Mouse (Mus musculus) neural tube, embryonic 11.5 days (tissue): ENCODE measurements at regions not wholly inside any gene's neighbourhood (a gene's known extent, or its start where the extent isn't known, plus 50 kb on each side); places are given as distances from the start of the nearest gene placed in this dataset.

ENCODE experiments used
- ATAC-seq: fragments of 200-750 bp; cut with Nextera tagmentation; 2 replicates; pipeline ENCODE4 v1.8.0; 2017; ENCODE audit warnings: moderate number of reproducible peaks, mild to moderate bottlenecking, moderate TSS enrichment, moderate library complexity; ENCODE audit not compliant: insufficient read depth, low FRiP score, low TSS enrichment
- DNase-seq: peaks from one replicate; pipeline ENCODE4 v3.0.0-alpha.2; 2015; ENCODE audit warnings: low spot score
- H3K27ac ChIP-seq: fragments of 300-500 bp; sonication (generic); 2 replicates; pipeline ENCODE4 v1.5.1; 2014; ENCODE audit warnings: low read depth, mild to moderate bottlenecking, low read length
- H3K27me3 ChIP-seq: fragments of 300-500 bp; sonication (generic); 2 replicates; pipeline ENCODE4 v1.6.1; 2014; ENCODE audit warnings: mild to moderate bottlenecking, low read length, mixed read lengths; ENCODE audit not compliant: control insufficient read depth, insufficient read depth
- H3K36me3 ChIP-seq: fragments of 300-500 bp; sonication (generic); 2 replicates; pipeline ENCODE4 v1.6.1; 2014; ENCODE audit warnings: mild to moderate bottlenecking, low read length, moderate library complexity, mixed read lengths; ENCODE audit not compliant: control insufficient read depth, insufficient read depth
- H3K4me1 ChIP-seq: fragments of 300-500 bp; sonication (generic); 2 replicates; pipeline ENCODE4 v1.6.1; 2014; ENCODE audit warnings: low read length, mixed read lengths; ENCODE audit not compliant: control insufficient read depth, insufficient read depth
- H3K4me2 ChIP-seq: fragments of 300-500 bp; sonication (generic); 2 replicates; pipeline ENCODE4 v1.6.1; 2014; ENCODE audit warnings: low read depth, mild to moderate bottlenecking, moderate library complexity
- H3K4me3 ChIP-seq: fragments of 300-500 bp; sonication (generic); 2 replicates; pipeline ENCODE4 v1.5.1; 2014; ENCODE audit warnings: low read depth, low read length
- H3K9ac ChIP-seq: fragments of 300-500 bp; sonication (generic); 2 replicates; pipeline ENCODE4 v1.6.1; 2014; ENCODE audit warnings: mild to moderate bottlenecking, low read length
- H3K9me3 ChIP-seq: fragments of 300-500 bp; sonication (generic); 2 replicates; pipeline ENCODE4 v1.6.1; 2016; ENCODE audit warnings: low read length; ENCODE audit not compliant: control insufficient read depth
- WGBS: fragments of 180-500 bp; shearing (Covaris S2); extraction: QIAGEN DNeasy Blood & Tissue Kit; methylation state at CpG from one replicate; pipeline ENCODE4 v1.1.7; 2014; 5-methylcytosine and 5-hydroxymethylcytosine counted together

DNA sequence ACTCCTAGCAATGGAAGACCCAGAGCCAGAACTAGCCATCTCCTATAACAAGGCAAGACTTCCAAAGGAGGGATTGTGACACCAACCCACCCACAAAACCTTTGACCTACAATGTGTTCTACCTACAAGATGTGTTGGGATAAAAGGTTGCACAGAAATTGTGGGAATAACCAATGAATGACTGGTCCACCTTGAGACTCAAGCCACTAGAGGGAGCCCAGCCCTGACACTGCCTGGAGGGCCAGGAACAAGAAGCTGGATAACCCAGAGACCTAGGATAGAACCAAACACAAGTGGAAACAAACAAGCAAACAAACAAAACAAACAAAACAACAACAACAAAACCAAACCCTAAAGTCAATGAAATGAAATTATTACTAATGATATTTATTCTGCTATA is 288.8 kb downstream of the Dchs2 start:
- no peaks in the 10 kb centered on the region for H3K4me1 ChIP-seq

DNA sequence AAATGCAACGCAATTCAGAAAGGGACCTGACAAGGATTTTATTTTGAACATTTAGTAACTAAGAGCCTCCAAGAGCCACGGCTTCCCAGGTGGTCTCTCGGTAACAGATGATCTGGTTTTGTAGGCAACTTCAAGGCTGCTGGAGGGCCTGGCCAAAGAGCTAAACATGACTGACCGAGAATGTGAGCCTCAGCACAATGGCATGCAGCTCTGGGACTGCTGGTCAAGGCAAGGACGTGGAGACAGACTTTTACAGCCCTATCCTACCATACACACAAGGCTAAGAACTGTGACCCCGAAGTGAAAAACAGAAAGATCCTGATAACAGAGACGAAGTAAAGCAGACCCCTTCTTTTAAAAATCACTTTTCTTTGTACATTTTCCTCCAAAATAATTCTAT is 296.5 kb downstream of the Dchs2 start:
- Histone ChIP-seq H3K36me3 (no peaks in the 10 kb centered on the region), H3K4me1 (no peaks in the 10 kb centered on the region), H3K4me2 (no peak overlapping the region), H3K9ac (no peak overlapping the region), H3K9me3 (no peaks in the 10 kb centered on the region), H3K27me3 (no peaks in the 10 kb centered on the region), H3K27ac (no peak overlapping the region), H3K4me3 (no peak overlapping the region)
- 72% methylated on average over 7 of the region's 7 CpGs for WGBS
- ATAC-seq, result no peak
- DNase-seq, result no peak

More for the DNA sequence above, 288.8 kb downstream of the Dchs2 start:
- Histone ChIP-seq H3K27me3 (no peaks in the 10 kb centered on the region), H3K4me2 (no peak overlapping the region), H3K9me3 (no peaks in the 10 kb centered on the region), H3K27ac (no peak overlapping the region), H3K9ac (no peak overlapping the region), H3K4me3 (no peak overlapping the region), H3K36me3 (no peaks in the 10 kb centered on the region)
- DNase-seq (peak; percentile 15), ATAC-seq (no peak)

- no peak overlapping the region for H3K9ac ChIP-seq
- no peak overlapping the region for H3K27ac ChIP-seq
- H3K4me2 ChIP-seq, result no peak overlapping the region
- no peaks in the 10 kb centered on the region for H3K9me3 ChIP-seq
- 88% methylated on average over 3 of the region's 3 CpGs for WGBS
- DNase-seq (no peak), ATAC-seq (no peak)
- no peaks in the 10 kb centered on the region for H3K4me1 ChIP-seq
- no peaks in the 10 kb centered on the region for H3K36me3 ChIP-seq
- H3K4me3 ChIP-seq, result no peak overlapping the region
- no peaks in the 10 kb centered on the region for H3K27me3 ChIP-seq
Measured at GRCm38 (mm10) chr3:83429376-83429775, 301.6 kb downstream of the Dchs2 start.

DNA sequence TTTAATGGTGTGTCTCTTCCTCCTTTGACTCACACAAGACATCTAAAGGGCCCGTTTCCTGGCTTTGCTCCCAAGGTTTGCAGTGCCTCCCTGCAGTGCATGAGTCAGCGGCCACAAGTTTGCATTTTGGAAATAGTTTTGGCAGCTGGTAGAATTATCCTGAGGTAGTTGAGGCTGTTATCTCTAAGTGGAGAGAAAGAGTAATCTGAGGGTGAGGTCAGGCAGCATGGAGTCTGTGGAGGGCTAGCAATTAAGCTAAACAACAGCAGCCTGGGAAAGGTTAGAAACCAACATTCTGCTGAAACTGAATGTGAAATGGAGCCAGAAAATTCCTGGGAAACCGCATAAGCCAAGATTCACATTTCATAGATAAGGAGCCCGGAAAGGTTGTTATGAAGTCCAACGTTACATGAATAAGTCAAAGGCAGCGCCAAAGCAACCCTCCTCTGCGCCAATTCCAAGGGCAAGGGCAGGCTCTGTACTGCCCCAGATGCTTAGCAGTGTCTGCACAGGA is 318.5 kb downstream of the Dchs2 start:
- H3K36me3 ChIP-seq, result no peaks in the 10 kb centered on the region
- DNase-seq (no peak), ATAC-seq (no peak)
- H3K27me3 ChIP-seq, result no peaks in the 10 kb centered on the region
- no peaks in the 10 kb centered on the region for H3K9me3 ChIP-seq
- H3K4me2 ChIP-seq, result no peak overlapping the region
- 90% methylated on average over 7 of the region's 7 CpGs for WGBS
- no peak overlapping the region for H3K9ac ChIP-seq
- H3K27ac ChIP-seq, result no peak overlapping the region
- no peak overlapping the region for H3K4me3 ChIP-seq
- H3K4me1 ChIP-seq, result no peaks in the 10 kb centered on the region

- ATAC-seq (no peak), DNase-seq (no peak)
- Histone ChIP-seq H3K9ac (no peak overlapping the region), H3K27ac (no peak overlapping the region), H3K9me3 (no peaks in the 10 kb centered on the region), H3K27me3 (no peaks in the 10 kb centered on the region), H3K36me3 (no peaks in the 10 kb centered on the region), H3K4me3 (no peak overlapping the region), H3K4me1 (no peaks in the 10 kb centered on the region), H3K4me2 (no peak overlapping the region)
- WGBS, result 85% methylated on average over 2 of the region's 2 CpGs
Measured at GRCm38 (mm10) chr3:83450662-83451061, 315.5 kb upstream of the Sfrp2 start.

GRCm38 (mm10) chr3:83451317-83451716 is 314.8 kb upstream of the Sfrp2 start:
- DNase-seq, result no peak
- Histone ChIP-seq H3K27ac (no peak overlapping the region), H3K9ac (no peak overlapping the region), H3K4me2 (no peak overlapping the region), H3K4me1 (no peaks in the 10 kb centered on the region), H3K9me3 (no peaks in the 10 kb centered on the region), H3K27me3 (no peaks in the 10 kb centered on the region), H3K36me3 (no peaks in the 10 kb centered on the region), H3K4me3 (no peak overlapping the region)
- 95% methylated on average over 3 of the region's 3 CpGs for WGBS
- no peak for ATAC-seq

- Histone ChIP-seq H3K4me3 (no peak overlapping the region), H3K4me1 (no peaks in the 10 kb centered on the region), H3K9me3 (no peaks in the 10 kb centered on the region), H3K27me3 (no peaks in the 10 kb centered on the region), H3K4me2 (no peak overlapping the region), H3K27ac (no peak overlapping the region), H3K36me3 (no peaks in the 10 kb centered on the region), H3K9ac (no peak overlapping the region)
- DNase-seq (no peak), ATAC-seq (no peak)
- 68% methylated on average over 2 of the region's 2 CpGs for WGBS
Measured at GRCm38 (mm10) chr3:83453462-83453861, 312.7 kb upstream of the Sfrp2 start.

DNA sequence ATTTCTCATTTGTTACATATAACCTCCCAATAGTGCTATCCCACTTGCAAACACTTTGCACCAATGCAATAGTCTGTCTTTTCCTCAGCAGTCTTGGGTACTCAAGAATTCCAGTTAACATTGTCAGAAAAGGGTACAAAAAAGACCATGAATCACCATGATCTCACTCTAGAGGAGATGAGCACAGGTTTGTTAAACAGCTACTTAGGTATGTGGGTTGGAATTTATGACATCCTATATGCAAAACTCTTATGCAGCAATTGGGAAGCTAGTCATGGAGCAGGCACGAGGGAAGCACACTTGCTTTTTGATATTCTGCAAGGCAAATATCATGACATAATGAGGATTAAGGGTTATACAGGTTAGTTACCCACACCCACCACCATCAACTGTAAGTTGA is 307.7 kb upstream of the Sfrp2 start:
- Histone ChIP-seq H3K27me3 (no peaks in the 10 kb centered on the region), H3K4me2 (no peak overlapping the region), H3K36me3 (no peaks in the 10 kb centered on the region), H3K27ac (no peak overlapping the region), H3K9ac (no peak overlapping the region), H3K4me1 (no peaks in the 10 kb centered on the region), H3K9me3 (no peaks in the 10 kb centered on the region), H3K4me3 (no peak overlapping the region)
- 75% methylated on average over 1 of the region's 1 CpGs for WGBS
- DNase-seq (no peak), ATAC-seq (no peak)

- DNase-seq (no peak), ATAC-seq (no peak)
- Histone ChIP-seq H3K27ac (no peak overlapping the region), H3K4me2 (no peak overlapping the region), H3K9ac (no peak overlapping the region), H3K4me1 (no peaks in the 10 kb centered on the region), H3K4me3 (no peak overlapping the region), H3K27me3 (no peaks in the 10 kb centered on the region), H3K36me3 (no peaks in the 10 kb centered on the region), H3K9me3 (no peaks in the 10 kb centered on the region)
- WGBS, result 96% methylated on average over 3 of the region's 3 CpGs
Measured at GRCm38 (mm10) chr3:83479251-83479650, 286.9 kb upstream of the Sfrp2 start.
